Mouse (Mus musculus): Measurements from ENCODE around the gene Utrn.

Gene Utrn

GRCm38 (mm10) chr10:12727881-12728280 lies 141.3 kb downstream of the Utrn start:
- no peak for DNase-seq

- DNase-seq, result peak; percentile 74 to 86
Measured at GRCm38 (mm10) chr10:12726041-12726608, 143.0 kb downstream of the Utrn start.

- DNase-seq, result no peak
Measured at GRCm38 (mm10) chr10:12724247-12725001, 144.7 kb downstream of the Utrn start.

- DNase-seq, result no peak
Measured at GRCm38 (mm10) chr10:12723269-12723668, 145.9 kb downstream of the Utrn start.

- DNase-seq, result no peak
Measured at GRCm38 (mm10) chr10:12722111-12722510, 147.1 kb downstream of the Utrn start.

GRCm38 (mm10) chr10:12718386-12718785 lies 150.8 kb downstream of the Utrn start:
- no peak for DNase-seq

- DNase-seq, result no peak
Measured at GRCm38 (mm10) chr10:12717381-12717780, 151.8 kb downstream of the Utrn start.

- peak; percentile 52 to 56 for DNase-seq
Measured at GRCm38 (mm10) chr10:12716657-12717327, 152.4 kb downstream of the Utrn start.

- DNase-seq, result no peak
Measured at GRCm38 (mm10) chr10:12713236-12713855, 155.8 kb downstream of the Utrn start.

- DNase-seq, result no peak
Measured at GRCm38 (mm10) chr10:12711332-12711831, 157.8 kb downstream of the Utrn start.

GRCm38 (mm10) chr10:12706516-12706915 lies 162.6 kb downstream of the Utrn start:
- no peak for DNase-seq

- no peak for DNase-seq
Measured at GRCm38 (mm10) chr10:12705990-12706389, 163.2 kb downstream of the Utrn start.

- DNase-seq, result no peak
Measured at GRCm38 (mm10) chr10:12704290-12704689, 164.9 kb downstream of the Utrn start.

GRCm38 (mm10) chr10:12703526-12703925 lies 165.6 kb downstream of the Utrn start:
- no peak for DNase-seq

- no peak for DNase-seq
Measured at GRCm38 (mm10) chr10:12702140-12702539, 167.0 kb downstream of the Utrn start.

GRCm38 (mm10) chr10:12701694-12702093 lies 167.5 kb downstream of the Utrn start:
- DNase-seq, result no peak

- DNase-seq, result no peak
Measured at GRCm38 (mm10) chr10:12700576-12700975, 168.6 kb downstream of the Utrn start.

GRCm38 (mm10) chr10:12697902-12698301 lies 171.3 kb downstream of the Utrn start:
- no peak for DNase-seq

- DNase-seq, result no peak
Measured at GRCm38 (mm10) chr10:12696704-12697103, 172.5 kb downstream of the Utrn start.

- peak; percentile 55 to 75 for DNase-seq
Measured at GRCm38 (mm10) chr10:12694774-12695173, 174.4 kb downstream of the Utrn start.

GRCm38 (mm10) chr10:12690601-12691000 lies 178.6 kb downstream of the Utrn start:
- DNase-seq, result peak; percentile 83 to 86

GRCm38 (mm10) chr10:12685683-12686082 lies 183.5 kb downstream of the Utrn start:
- DNase-seq, result no peak

- no peak for DNase-seq
Measured at GRCm38 (mm10) chr10:12684018-12684417, 185.1 kb downstream of the Utrn start.

Data from lung, adult 18-20 months (tissue).